Mouse (Mus musculus): ENCODE results near the gene Slc16a5.

Gene Slc16a5

GRCm38 (mm10) chr11:115462243-115462891, at the start of gene Slc16a5:
Gene Slc16a5 (plus strand): TSS chr11:115462474.
- CTCF ChIA-PET, result interaction anchor here (0.6 to 2.4 kb wide), 8 partner anchors 13 to 1932 kb away, joined by 3 to 10 read pairs (median 3); partner anchors contain the start of gene Armc7 (in 1 of the 4)
- POLR2A ChIA-PET, result interaction anchor here in 3 of 4 experiments (0.6 to 2.3 kb wide), 21 partner anchors 9 to 278 kb away, joined by 3 to 17 read pairs (median 4); partner anchors contain the start of genes Jpt1 (in 2 of the 3), Armc7 (in 1 of the 3) and Sumo2 (in 1 of the 3)

DNA sequence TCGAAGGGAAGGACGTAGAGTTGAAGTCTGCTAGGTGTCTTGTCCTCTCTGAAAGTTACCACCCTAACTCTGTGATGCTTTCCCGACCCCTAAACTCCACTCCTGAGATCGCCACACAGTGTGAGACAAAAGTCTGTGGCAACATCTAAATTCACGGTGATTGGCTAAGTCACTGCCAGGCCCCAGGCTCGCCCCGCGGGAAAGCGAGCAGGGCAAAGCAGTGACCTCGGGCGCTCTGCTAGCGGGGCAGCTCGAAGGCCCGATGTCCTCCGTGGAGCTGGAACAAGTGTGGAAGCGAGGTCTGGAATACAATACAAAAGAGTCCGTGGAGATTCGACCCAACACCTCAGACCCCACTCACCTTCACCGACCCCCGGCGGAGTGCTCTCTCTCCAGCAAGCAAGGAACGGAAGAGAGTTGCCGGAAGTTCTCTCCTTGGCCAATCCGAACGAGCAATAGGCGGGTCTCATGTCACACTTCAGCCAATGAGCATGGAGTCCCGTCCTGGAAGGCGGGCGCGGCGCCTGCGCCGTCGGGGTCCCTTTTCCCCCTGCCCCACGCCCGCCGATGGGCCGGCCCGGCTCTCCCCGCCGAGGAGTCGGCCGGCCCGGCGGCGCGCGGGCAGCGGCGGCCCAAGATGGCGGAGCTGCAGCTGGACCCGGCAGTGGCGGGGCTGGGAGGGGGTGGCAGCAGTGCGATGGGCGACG, 42.6 kb upstream of the Slc16a5 start, which contains the start of the genes Atp5h and Kctd2:
TSS of gene Atp5h (minus strand) at position 432 of the 707 bp plus-strand sequence.
TSS of gene Kctd2 (plus strand) at position 598 of the 707 bp plus-strand sequence.
- ChIA-PET POLR2A (interaction anchor here in 2 of 4 experiments (0.7 to 1.8 kb wide), 7 partner anchors 8 to 605 kb away, joined by 3 to 8 read pairs (median 4); partner anchors contain the start of genes Jpt1 (in 1 of the 2) and Mrpl58 (in 1 of the 2)), CTCF (interaction anchor here in 2 of 4 experiments (0.8 to 1.5 kb wide), 3 partner anchors 13 to 72 kb away, joined by 3 to 4 read pairs (median 3); partner anchors contain the start of gene Nt5c (in 1 of the 2))

- POLR2A ChIA-PET, result interaction anchor here in 2 of 4 experiments (0.7 to 1.0 kb wide), 3 partner anchors 10 to 604 kb away, joined by 3 read pairs; no protein-coding TSS in a partner anchor
These were observed 41.7 kb upstream of the Slc16a5 start for GRCm38 (mm10) chr11:115420336-115421190.

DNA sequence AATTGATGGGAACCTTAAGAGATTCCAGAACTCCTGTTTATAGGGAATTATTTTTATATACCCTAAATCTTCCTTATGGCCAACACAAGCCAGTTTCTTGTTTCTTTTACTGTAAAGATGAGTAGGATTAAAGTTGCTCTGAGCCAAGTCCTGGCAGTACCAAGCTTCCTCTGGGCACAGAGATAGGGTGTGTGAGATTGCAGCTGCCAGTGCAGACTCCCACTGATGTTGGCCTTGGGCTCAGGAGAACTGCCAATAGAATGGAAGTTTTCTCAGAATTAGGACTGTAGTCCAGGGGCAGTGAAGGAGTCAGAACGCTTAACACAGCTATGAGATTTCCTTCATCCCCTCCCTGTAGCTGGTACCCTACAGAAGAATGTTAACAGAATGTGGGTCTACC, 40.9 kb upstream of the Slc16a5 start:
- POLR2A ChIA-PET, result interaction anchor here in 2 of 4 experiments (0.5 to 2.6 kb wide), 5 partner anchors 8 to 75 kb away, joined by 3 to 13 read pairs (median 5); no protein-coding TSS in a partner anchor
- CTCF ChIA-PET, result interaction anchor here in 1 of 4 experiments (1.5 kb wide), 1 partner anchor 70 kb away, joined by 4 read pairs; the partner anchor contains the start of gene Nt5c

More at GRCm38 (mm10) chr11:115420336-115421190, 41.7 kb upstream of the Slc16a5 start:
- CTCF ChIA-PET, result interaction anchor here in 2 of 4 experiments (0.8 to 1.5 kb wide), 3 partner anchors 12 to 71 kb away, joined by 3 to 4 read pairs (median 3); partner anchors contain the start of gene Nt5c (in 1 of the 2)

DNA sequence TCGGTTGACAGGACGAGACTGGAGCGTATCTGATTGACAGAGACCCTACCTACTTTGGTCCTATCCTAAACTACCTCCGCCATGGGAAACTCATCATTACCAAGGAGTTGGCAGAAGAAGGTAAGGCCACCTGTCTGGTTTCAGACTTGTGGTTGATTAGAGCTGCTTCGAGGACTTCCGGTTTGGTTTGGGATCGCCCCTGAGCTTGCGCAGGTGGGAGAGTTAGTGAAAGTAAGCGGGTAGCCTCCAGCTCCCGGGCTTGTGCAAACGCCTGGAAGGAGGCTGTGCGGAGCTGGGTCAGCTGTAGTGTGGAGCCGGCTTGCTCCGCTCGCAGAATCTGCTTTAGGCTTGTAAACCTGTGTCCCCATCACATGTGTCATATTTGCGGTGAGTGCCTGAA, 40.3 kb upstream of the Slc16a5 start:
- POLR2A ChIA-PET, result interaction anchor here in 3 of 4 experiments (0.5 to 2.6 kb wide), 10 partner anchors 9 to 264 kb away, joined by 3 to 13 read pairs (median 5); partner anchors contain the start of genes Armc7 (in 1 of the 3) and Sumo2 (in 1 of the 3)
- CTCF ChIA-PET, result no interaction called here

DNA sequence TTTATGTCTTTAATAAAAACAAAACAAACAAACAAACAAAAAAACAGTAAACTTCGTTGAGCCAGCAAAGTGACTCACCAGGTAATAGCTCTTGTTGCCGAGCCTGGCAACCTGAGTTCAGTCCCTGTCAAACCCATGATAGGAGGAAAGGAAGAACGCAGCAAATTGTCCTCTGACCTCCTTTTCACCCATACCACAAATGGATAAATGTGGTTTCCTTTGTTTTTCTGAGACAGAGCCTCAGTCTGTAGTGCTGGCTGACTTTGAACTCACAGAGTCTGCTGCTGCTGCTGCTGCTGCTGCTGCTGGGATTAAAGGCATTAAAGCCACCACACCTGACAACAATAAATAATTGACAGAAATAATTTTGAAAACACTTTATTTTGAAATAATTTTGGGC, 39.2 kb upstream of the Slc16a5 start:
- CTCF ChIA-PET, result no interaction called here
- POLR2A ChIA-PET, result interaction anchor here in 2 of 4 experiments (0.6 to 2.6 kb wide), 6 partner anchors 10 to 721 kb away, joined by 3 to 13 read pairs (median 5); partner anchors contain the start of gene Sumo2 (in 1 of the 2)

DNA sequence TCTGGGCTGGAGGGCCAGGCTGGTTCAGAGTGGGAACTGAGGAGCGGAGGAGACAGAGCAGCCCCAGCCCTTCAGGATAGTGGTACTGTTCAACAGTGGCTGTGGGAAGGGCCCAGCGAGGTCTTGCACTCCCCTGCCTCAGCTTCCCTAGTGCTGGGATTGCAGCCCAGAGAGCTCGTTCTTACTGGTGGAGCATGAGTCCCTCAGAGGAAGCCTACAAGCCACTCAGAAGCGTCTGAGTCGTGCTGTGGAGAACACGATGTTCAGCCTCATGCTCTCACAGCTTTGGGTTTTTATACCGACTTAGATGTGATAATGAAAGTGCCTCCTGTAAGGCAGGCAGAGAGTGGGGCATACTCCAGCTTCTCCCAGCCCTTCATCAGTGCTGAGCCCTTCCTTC, 37.6 kb upstream of the Slc16a5 start:
- ChIA-PET POLR2A (interaction anchor here in 1 of 4 experiments (0.6 to 1.6 kb wide), 3 partner anchors 11 to 40 kb away, joined by 3 to 8 read pairs (median 4); no protein-coding TSS in a partner anchor), CTCF (no interaction called here)

- ChIA-PET CTCF (interaction anchor here in 1 of 4 experiments (0.6 kb wide), 1 partner anchor 69 kb away, joined by 3 read pairs; no protein-coding TSS in a partner anchor), POLR2A (interaction anchor here in 1 of 4 experiments (0.8 to 1.3 kb wide), 3 partner anchors 16 to 89 kb away, joined by 3 read pairs; partner anchors contain the start of gene Jpt1)
These were observed 36.6 kb upstream of the Slc16a5 start for GRCm38 (mm10) chr11:115425671-115426070.

GRCm38 (mm10) chr11:115427482-115428331, 34.6 kb upstream of the Slc16a5 start:
- CTCF ChIA-PET, result interaction anchor here (0.6 to 2.1 kb wide), 43 partner anchors 9 to 934 kb away, joined by 3 to 14 read pairs (median 3); partner anchors contain the start of genes Armc7 (in 2 of the 4), Cdr2l (in 1 of the 4), Fdxr (in 1 of the 4) and Hid1 (in 1 of the 4)
- POLR2A ChIA-PET, result interaction anchor here in 3 of 4 experiments (0.5 to 3.5 kb wide), 26 partner anchors 9 to 652 kb away, joined by 3 to 28 read pairs (median 4); partner anchors contain the start of genes Atp5h (in 2 of the 3), Jpt1 (in 2 of the 3), Slc9a3r1 (in 2 of the 3) and Cdr2l (in 1 of the 3)

DNA sequence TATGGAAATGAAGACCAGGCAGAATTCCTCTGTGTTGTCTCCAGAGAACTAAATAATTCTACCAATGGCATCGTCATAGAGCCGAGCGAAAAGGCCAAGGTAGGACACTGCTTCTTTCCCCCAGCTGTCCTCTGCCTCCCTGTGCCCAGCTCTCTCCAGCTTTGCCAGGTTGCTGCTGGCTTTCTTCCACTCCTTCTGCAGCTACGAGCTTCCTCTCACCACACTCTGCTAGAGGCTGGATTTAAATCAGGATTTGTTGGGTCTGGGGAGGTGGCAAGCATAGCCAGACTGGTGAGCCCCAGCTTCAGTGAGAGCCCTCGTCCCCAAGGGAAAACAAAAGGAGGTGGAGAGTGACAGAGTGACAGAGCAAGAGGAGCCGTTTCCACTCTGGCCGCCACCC, 33.0 kb upstream of the Slc16a5 start:
- POLR2A ChIA-PET, result interaction anchor here in 3 of 4 experiments (0.6 to 3.5 kb wide), 7 partner anchors 10 to 130 kb away, joined by 3 to 25 read pairs (median 3); partner anchors contain the start of gene Atp5h (in 1 of the 3)
- CTCF ChIA-PET, result interaction anchor here in 1 of 4 experiments (0.5 to 1.1 kb wide), 2 partner anchors 10 to 289 kb away, joined by 3 read pairs; no protein-coding TSS in a partner anchor

- ChIA-PET POLR2A (interaction anchor here in 3 of 4 experiments (0.6 to 1.2 kb wide), 8 partner anchors 10 to 235 kb away, joined by 3 to 7 read pairs (median 3); partner anchors contain the start of gene Kctd2 (in 1 of the 3)), CTCF (interaction anchor here (0.6 to 1.5 kb wide), 4 partner anchors 9 to 388 kb away, joined by 3 to 5 read pairs (median 3); partner anchors contain the start of gene Trim80 (in 1 of the 4))
These were observed 31.7 kb upstream of the Slc16a5 start for GRCm38 (mm10) chr11:115430561-115430960.

DNA sequence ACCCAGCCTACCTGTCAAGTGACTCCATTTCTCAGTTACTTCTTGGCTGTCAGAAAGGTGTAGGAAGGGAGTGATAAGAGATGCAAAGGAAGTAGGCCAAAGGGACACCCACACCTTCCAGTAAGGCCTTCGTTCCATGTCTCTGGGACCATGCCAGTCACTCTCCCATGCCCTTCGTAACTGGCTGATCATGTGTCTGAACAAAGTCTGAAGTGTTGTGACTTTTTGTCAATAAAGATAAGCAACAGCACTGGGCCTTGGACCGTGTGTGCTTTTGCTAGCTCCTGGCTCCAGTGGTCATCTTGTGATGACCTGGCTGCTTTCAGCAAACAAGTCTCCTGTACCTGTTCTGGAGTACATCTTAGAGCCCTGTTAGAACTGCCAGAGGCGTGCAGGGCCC, 29.5 kb upstream of the Slc16a5 start:
- ChIA-PET CTCF (interaction anchor here in 2 of 4 experiments (1.1 to 1.4 kb wide), 2 partner anchors 13 to 59 kb away, joined by 3 read pairs; partner anchors contain the start of genes Kctd2 (in 1 of the 2) and Nt5c (in 1 of the 2)), POLR2A (interaction anchor here in 2 of 4 experiments (0.6 to 0.7 kb wide), 2 partner anchors 24 to 162 kb away, joined by 3 read pairs; no protein-coding TSS in a partner anchor)

DNA sequence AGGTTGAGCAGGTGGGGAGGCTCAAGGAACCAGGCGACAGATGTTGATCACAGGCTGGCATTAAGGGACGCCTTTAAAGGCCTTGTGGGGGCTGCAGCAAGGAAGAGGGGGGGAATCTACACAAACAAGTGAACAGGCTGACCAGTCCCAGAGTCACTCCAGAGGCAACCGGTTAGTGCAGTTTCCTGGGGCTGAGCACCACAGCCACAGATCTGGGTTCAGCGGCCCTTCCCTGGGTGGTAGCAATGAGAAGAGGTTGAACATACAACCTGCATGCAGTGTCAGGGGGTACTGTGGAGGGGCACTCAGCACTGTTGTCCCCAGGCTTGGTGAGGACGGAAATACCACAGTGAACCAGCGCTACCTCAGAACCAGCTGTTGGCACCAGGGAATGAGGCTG, 28.9 kb upstream of the Slc16a5 start:
- ChIA-PET POLR2A (interaction anchor here in 1 of 4 experiments (1.0 kb wide), 1 partner anchor 20 kb away, joined by 3 read pairs; no protein-coding TSS in a partner anchor), CTCF (interaction anchor here in 1 of 4 experiments (1.4 kb wide), 1 partner anchor 13 kb away, joined by 3 read pairs; the partner anchor contains the start of gene Kctd2)

DNA sequence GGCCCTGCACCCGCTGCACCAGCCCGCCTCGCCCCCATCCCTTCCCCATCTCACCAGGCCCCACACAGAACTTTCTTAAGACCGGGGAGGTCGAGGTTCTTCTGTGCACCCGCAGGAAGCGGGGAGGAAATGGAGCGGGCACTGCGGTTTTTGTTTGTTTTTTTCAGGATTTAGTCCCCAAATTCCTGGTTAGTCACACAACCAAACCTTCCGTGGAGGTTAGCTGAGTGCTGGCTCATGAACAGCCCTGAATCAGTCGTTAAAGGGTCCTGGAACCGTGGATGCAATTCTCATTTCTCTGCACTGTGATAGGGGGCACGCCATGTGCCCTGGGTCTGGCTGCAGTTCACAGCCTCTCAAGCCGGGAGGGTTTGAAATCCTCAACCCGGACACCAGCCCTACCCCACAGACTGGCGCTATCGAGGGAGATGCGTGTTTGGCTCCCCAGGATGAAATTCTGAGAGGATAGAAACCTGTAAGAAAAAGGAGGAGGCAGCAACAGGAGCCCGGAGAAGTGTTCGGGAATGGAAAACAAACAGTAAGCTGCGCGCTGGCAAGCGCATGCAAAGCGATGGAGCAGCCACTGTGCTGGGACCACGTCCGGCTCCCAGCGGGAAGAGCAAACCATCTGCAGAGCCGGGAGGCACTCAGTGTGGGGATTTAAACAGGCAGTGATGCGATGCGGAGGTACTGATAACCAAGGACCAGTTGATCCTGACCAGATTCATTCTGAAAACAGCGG, 26.5 kb upstream of the Slc16a5 start:
- POLR2A ChIA-PET, result interaction anchor here in 3 of 4 experiments (0.7 to 2.7 kb wide), 10 partner anchors 11 to 816 kb away, joined by 3 to 9 read pairs (median 3); partner anchors contain the start of genes Jpt1 (in 2 of the 3), Hid1 (in 1 of the 3) and Sumo2 (in 1 of the 3)

More for the DNA sequence above, 26.5 kb upstream of the Slc16a5 start:
- CTCF ChIA-PET, result interaction anchor here in 3 of 4 experiments (0.5 to 0.9 kb wide), 3 partner anchors 46 to 68 kb away, joined by 3 to 4 read pairs (median 3); partner anchors contain the start of gene Hid1 (in 1 of the 3)
